Comparison of ENCODE assay signal across 18 mouse cellular contexts in the genomic region with DNA sequence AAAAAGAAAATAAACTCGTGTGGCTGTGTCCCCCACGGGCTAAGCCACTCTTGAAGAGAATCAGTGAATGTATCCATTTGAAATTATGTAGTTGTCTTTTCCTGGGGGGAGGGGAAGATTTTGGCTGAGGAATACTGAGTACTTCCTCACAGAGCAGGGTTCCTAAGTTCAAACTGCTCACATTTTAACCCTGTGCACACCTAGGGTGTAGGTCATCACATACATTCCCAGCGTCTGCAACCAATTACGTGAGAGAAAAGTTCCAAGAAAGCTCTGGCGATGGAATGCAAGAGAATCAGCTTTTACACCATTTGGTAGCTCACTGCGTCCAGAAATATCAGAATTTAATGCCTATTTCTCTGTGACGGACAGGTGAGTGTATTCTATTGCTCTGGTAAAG. TPM values are rescaled to one million over a fixed set of nuclear protein-coding genes. Genes with fewer than 3 reads are reported as not detected.
DNase-seq lines count a peak whose midpoint lies in the region; ATAC-seq and TF ChIP-seq lines count a peak whose summit lies in the region.
"Had no signal": no experiment of that assay in that cellular context is flagged by ENCODE, and none has a peak within 500 bp of the region (broad histone marks: within the 10 kb centered on the region; RNA-seq: fewer than 3 reads in every experiment).

No protein-coding gene starts in this region.

- peaks cover 8% of the 10 kb centered on the region; the same call in 1 of the 2 replicates for H3K27me3 ChIP-seq in forebrain, embryonic 10.5 days (ENCODE audit: poor library complexity, severe bottlenecking)
- H3K27me3 ChIP-seq in forebrain, postnatal 0 days (ENCODE audit: insufficient read depth, low read length) = no peaks in the 10 kb centered on the region
- no peaks in the 10 kb centered on the region for H3K27me3 ChIP-seq in hindbrain, embryonic 13.5 days
- H3K27me3 ChIP-seq in hindbrain, embryonic 16.5 days (replicated peaks; ENCODE audit: control insufficient read depth, insufficient read depth, low read length) = no peaks in the 10 kb centered on the region
- H3K27me3 ChIP-seq in embryonic facial prominence, embryonic 11.5 days (ENCODE audit: control insufficient read depth, insufficient read depth, low read length) = no peaks in the 10 kb centered on the region
- no peaks in the 10 kb centered on the region; the same call in 1 of the 2 replicates for H3K27me3 ChIP-seq in limb, embryonic 13.5 days
- H3K27me3 ChIP-seq in liver, postnatal 0 days (ENCODE audit: insufficient read depth, low read length) = no peaks in the 10 kb centered on the region
- H3K27me3 ChIP-seq: CH12.LX; intestine, embryonic 15.5 days; lung, embryonic 15.5 days had no signal

- no peak overlapping the region for H3K4me2 ChIP-seq in forebrain, postnatal 0 days (ENCODE audit: low read depth)
- H3K4me2 ChIP-seq in hindbrain, embryonic 13.5 days = no peak overlapping the region
- no peak overlapping the region for H3K4me2 ChIP-seq in hindbrain, embryonic 16.5 days (ENCODE audit: low read length)
- H3K4me2 ChIP-seq in embryonic facial prominence, embryonic 11.5 days (ENCODE audit: low read depth, low read length) = no peak overlapping the region
- H3K4me2 ChIP-seq in limb, embryonic 13.5 days (replicated peaks) = peak overlapping the region; percentile 38
- no peak overlapping the region for H3K4me2 ChIP-seq in liver, postnatal 0 days (ENCODE audit: low read depth, low read length)
- H3K4me2 ChIP-seq: intestine, embryonic 15.5 days; lung, embryonic 15.5 days had no signal

- 39% methylated on average over 7 of the region's 7 CpGs for WGBS in forebrain, embryonic 10.5 days
- WGBS in forebrain, postnatal 0 days = 44% methylated on average over 7 of the region's 7 CpGs
- 52% methylated on average over 7 of the region's 7 CpGs for WGBS in hindbrain, embryonic 13.5 days
- 49% methylated on average over 7 of the region's 7 CpGs for WGBS in hindbrain, embryonic 16.5 days
- WGBS in embryonic facial prominence, embryonic 11.5 days = 21% methylated on average over 7 of the region's 7 CpGs
- WGBS in limb, embryonic 13.5 days = 12% methylated on average over 7 of the region's 7 CpGs
- 55% methylated on average over 7 of the region's 7 CpGs for WGBS in liver, postnatal 0 days (ENCODE audit: insufficient replicate concordance)

- DNase-seq in forebrain, embryonic 10.5 days (ENCODE audit: extremely low spot score, low spot score) = no peak
- DNase-seq in forebrain, postnatal 0 days = no peak
- DNase-seq in embryonic facial prominence, embryonic 11.5 days (ENCODE audit: low spot score) = peak; percentile 83
- no peak for DNase-seq in spleen, postnatal 14 days (ENCODE audit: low spot score in 2 of 2)
- no peak for DNase-seq in liver, postnatal 0 days
- DNase-seq: adrenal gland, postnatal 36 days; cerebellum, adult 9-11 months; kidney, postnatal 10 days; right cerebral cortex, postnatal 14 days; thymus, postnatal 4 days had no signal

- H3K4me1 ChIP-seq in forebrain, embryonic 10.5 days = peaks cover 94% of the 10 kb centered on the region
- H3K4me1 ChIP-seq in forebrain, postnatal 0 days (ENCODE audit: insufficient read depth) = peaks cover 44% of the 10 kb centered on the region
- peaks cover 86% of the 10 kb centered on the region for H3K4me1 ChIP-seq in hindbrain, embryonic 13.5 days (replicated peaks)
- H3K4me1 ChIP-seq in hindbrain, embryonic 16.5 days (ENCODE audit: control insufficient read depth, insufficient read depth, low read depth, low read length) = peaks cover 46% of the 10 kb centered on the region
- H3K4me1 ChIP-seq in embryonic facial prominence, embryonic 11.5 days (ENCODE audit: control insufficient read depth, insufficient read depth, low read length) = peaks cover 12% of the 10 kb centered on the region
- H3K4me1 ChIP-seq in limb, embryonic 13.5 days = peaks cover 77% of the 10 kb centered on the region
- H3K4me1 ChIP-seq in liver, postnatal 0 days (ENCODE audit: insufficient read depth) = peaks cover 30% of the 10 kb centered on the region

- H3K9me3 ChIP-seq in forebrain, embryonic 10.5 days = no peaks in the 10 kb centered on the region
- no peaks in the 10 kb centered on the region for H3K9me3 ChIP-seq in forebrain, postnatal 0 days (ENCODE audit: low read length)
- no peaks in the 10 kb centered on the region for H3K9me3 ChIP-seq in hindbrain, embryonic 13.5 days
- H3K9me3 ChIP-seq in hindbrain, embryonic 16.5 days (ENCODE audit: control insufficient read depth, low read length) = no peaks in the 10 kb centered on the region
- no peaks in the 10 kb centered on the region for H3K9me3 ChIP-seq in embryonic facial prominence, embryonic 11.5 days (replicated peaks; ENCODE audit: control insufficient read depth, low read length)
- H3K9me3 ChIP-seq in limb, embryonic 13.5 days = no peaks in the 10 kb centered on the region
- H3K9me3 ChIP-seq in liver, postnatal 0 days (ENCODE audit: low read length) = no peaks in the 10 kb centered on the region
- H3K9me3 ChIP-seq: intestine, embryonic 15.5 days; lung, embryonic 15.5 days had no signal

- no peak for TF ChIP-seq EP300 in liver, postnatal 0 days (IDR thresholded peaks at IDR 0.05; ENCODE audit: low read depth)

- TF ChIP-seq CTCF in forebrain, postnatal 0 days (IDR thresholded peaks at IDR 0.05; ENCODE audit: low read depth) = no peak
- TF ChIP-seq CTCF in liver, postnatal 0 days (IDR thresholded peaks at IDR 0.05; ENCODE audit: low read depth) = no peak

- H3K4me3 ChIP-seq in forebrain, embryonic 10.5 days = peak overlapping the region; percentile 15; the same call in 1 of the 2 replicates
- H3K4me3 ChIP-seq in forebrain, postnatal 0 days (ENCODE audit: low read depth, low read length) = no peak overlapping the region
- H3K4me3 ChIP-seq in hindbrain, embryonic 13.5 days = no peak overlapping the region
- H3K4me3 ChIP-seq in hindbrain, embryonic 16.5 days (ENCODE audit: low read length) = no peak overlapping the region
- no peak overlapping the region for H3K4me3 ChIP-seq in embryonic facial prominence, embryonic 11.5 days (ENCODE audit: low read depth, low read length)
- H3K4me3 ChIP-seq in limb, embryonic 13.5 days = no peak overlapping the region
- H3K4me3 ChIP-seq in liver, postnatal 0 days (ENCODE audit: low read depth, low read length) = no peak overlapping the region
- H3K4me3 ChIP-seq: intestine, embryonic 15.5 days; left cerebral cortex, adult 2 months; lung, embryonic 15.5 days; myocyte had no signal

- H3K9ac ChIP-seq in forebrain, postnatal 0 days = no peak overlapping the region
- no peak overlapping the region for H3K9ac ChIP-seq in hindbrain, embryonic 13.5 days
- H3K9ac ChIP-seq in hindbrain, embryonic 16.5 days (ENCODE audit: low read depth, low read length) = no peak overlapping the region
- no peak overlapping the region for H3K9ac ChIP-seq in embryonic facial prominence, embryonic 11.5 days (replicated peaks; ENCODE audit: low read length)
- no peak overlapping the region for H3K9ac ChIP-seq in limb, embryonic 13.5 days
- H3K9ac ChIP-seq in liver, postnatal 0 days (replicated peaks) = no peak overlapping the region
- H3K9ac ChIP-seq: intestine, embryonic 15.5 days; lung, embryonic 15.5 days had no signal

- no peak for ATAC-seq in forebrain, postnatal 0 days
- no peak for ATAC-seq in hindbrain, embryonic 13.5 days (ENCODE audit: low FRiP score)
- ATAC-seq in hindbrain, embryonic 16.5 days = no peak
- ATAC-seq in embryonic facial prominence, embryonic 11.5 days (replicated peaks; ENCODE audit: insufficient number of reproducible peaks, low FRiP score, low TSS enrichment, low read depth) = no peak
- ATAC-seq in limb, embryonic 13.5 days (ENCODE audit: low FRiP score, low read depth) = no peak
- ATAC-seq in liver, postnatal 0 days = no peak
- ATAC-seq: intestine, embryonic 15.5 days had no signal

- peak overlapping the region; percentile 73 for H3K27ac ChIP-seq in forebrain, embryonic 10.5 days
- no peak overlapping the region for H3K27ac ChIP-seq in forebrain, postnatal 0 days (ENCODE audit: low read depth, low read length)
- peak overlapping the region; percentile 49 for H3K27ac ChIP-seq in hindbrain, embryonic 13.5 days
- H3K27ac ChIP-seq in hindbrain, embryonic 16.5 days (ENCODE audit: low read depth, low read length) = no peak overlapping the region
- H3K27ac ChIP-seq in embryonic facial prominence, embryonic 11.5 days (replicated peaks; ENCODE audit: low read depth, low read length) = 0 out of 2 replicates have a peak overlapping the region, but pooled peaks have one; percentile 28
- peak overlapping the region; percentile 33; the same call in 1 of the 2 replicates for H3K27ac ChIP-seq in limb, embryonic 13.5 days
- H3K27ac ChIP-seq in liver, postnatal 0 days (ENCODE audit: low read depth) = no peak overlapping the region
- H3K27ac ChIP-seq: intestine, embryonic 15.5 days; left cerebral cortex, adult 2 months; lung, embryonic 15.5 days had no signal

- H3K36me3 ChIP-seq in forebrain, embryonic 10.5 days (replicated peaks) = no peaks in the 10 kb centered on the region
- no peaks in the 10 kb centered on the region for H3K36me3 ChIP-seq in forebrain, postnatal 0 days (ENCODE audit: insufficient read depth)
- no peaks in the 10 kb centered on the region for H3K36me3 ChIP-seq in hindbrain, embryonic 13.5 days
- no peaks in the 10 kb centered on the region for H3K36me3 ChIP-seq in hindbrain, embryonic 16.5 days (ENCODE audit: control insufficient read depth, insufficient read depth, low read length)
- no peaks in the 10 kb centered on the region for H3K36me3 ChIP-seq in embryonic facial prominence, embryonic 11.5 days (replicated peaks; ENCODE audit: control insufficient read depth, insufficient read depth, low read depth, low read length)
- no peaks in the 10 kb centered on the region for H3K36me3 ChIP-seq in limb, embryonic 13.5 days
- H3K36me3 ChIP-seq in liver, postnatal 0 days (replicated peaks; ENCODE audit: insufficient read depth, low read length) = no peaks in the 10 kb centered on the region
- H3K36me3 ChIP-seq: intestine, embryonic 15.5 days; lung, embryonic 15.5 days had no signal

RNA-seq across cellular contexts. Expression of a gene that starts 43.0 kb away (rescaled TPM):
- polyA plus RNA-seq in forebrain, embryonic 10.5 days (2016; fragmentation: Nextera tagmentation; extraction: Ambion mirVana) = 13.1 and 15.4 TPM in 2 replicates
- total RNA-seq in forebrain, postnatal 0 days (2014; rRNA removed) = 36.7 and 44.3 TPM in 2 replicates
- polyA plus RNA-seq in forebrain, postnatal 0 days (2015; fragmentation: Nextera tagmentation; extraction: Ambion mirVana) = 8.7 and 10.6 TPM in 2 replicates
- polyA plus RNA-seq in hindbrain, embryonic 13.5 days (2015; fragmentation: Nextera tagmentation; extraction: Ambion mirVana) = 24.7 and 26.5 TPM in 2 replicates
- 15.9 and 20.5 TPM in 2 replicates for polyA plus RNA-seq in hindbrain, embryonic 16.5 days (2015; fragmentation: Nextera tagmentation; extraction: Ambion mirVana)
- polyA plus RNA-seq in embryonic facial prominence, embryonic 11.5 days (2014; fragmentation: Nextera tagmentation; extraction: Ambion mirVana) = 9.4 and 9.6 TPM in 2 replicates
- polyA plus RNA-seq in limb, embryonic 13.5 days (2015; fragmentation: Nextera tagmentation; extraction: Ambion mirVana) = 12.9 and 17.2 TPM in 2 replicates
- 0.44 and 0.47 TPM in 2 replicates for polyA plus RNA-seq in liver, postnatal 0 days (2015; fragmentation: Nextera tagmentation; extraction: Ambion mirVana)

Comparison
In these comparisons a context has a peak if more than half of its experiments do, and no peak if none do; other contexts are left out.
1. H3K27ac ChIP-seq: peak in forebrain, embryonic 10.5 days (single experiment), hindbrain, embryonic 13.5 days (single experiment), embryonic facial prominence, embryonic 11.5 days (single experiment) and limb, embryonic 13.5 days (single experiment); none in forebrain, postnatal 0 days (single experiment), hindbrain, embryonic 16.5 days (single experiment) and liver, postnatal 0 days (single experiment).